Mouse (Mus musculus): ENCODE data around the gene Pus3. TPM values are rescaled to one million over a fixed set of nuclear protein-coding genes. Genes with fewer than 3 reads are reported as not detected.

The Pus3 gene
- total RNA-seq, 2 experiments from 2014 or later = 21.9 to 33.5 TPM

- peak; percentile 47 for ATAC-seq (replicated peaks; ENCODE audit: poor library complexity, severe bottlenecking)
These were observed 15.1 kb upstream of the Pus3 start for GRCm38 (mm10) chr9:35543099-35543860.

- no peak for ATAC-seq (replicated peaks; ENCODE audit: poor library complexity, severe bottlenecking)
These were observed 13.7 kb upstream of the Pus3 start for GRCm38 (mm10) chr9:35544666-35545065.

DNA sequence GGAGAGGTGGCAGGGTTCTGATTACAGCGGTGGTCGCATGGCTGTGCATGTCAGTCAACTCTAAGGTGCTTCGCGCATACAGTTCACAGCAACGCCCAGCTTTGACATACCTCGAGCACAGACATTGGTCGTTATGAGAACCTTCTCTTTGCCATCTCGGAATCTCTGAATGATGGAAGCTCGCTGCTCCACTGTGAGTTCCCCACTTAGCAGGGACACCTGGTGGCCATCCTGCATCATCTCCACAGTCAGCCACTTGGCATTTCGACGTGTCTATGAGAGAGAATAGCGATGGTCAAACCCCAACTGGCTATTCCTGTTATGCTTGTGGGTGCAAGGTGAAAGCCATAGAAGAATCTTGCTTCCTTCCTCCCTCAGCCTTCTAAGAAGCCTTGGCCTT is 12.7 kb upstream of the Pus3 start:
- no peak for ATAC-seq (replicated peaks; ENCODE audit: poor library complexity, severe bottlenecking)

GRCm38 (mm10) chr9:35546745-35547144 is 11.7 kb upstream of the Pus3 start:
- ATAC-seq (replicated peaks; ENCODE audit: poor library complexity, severe bottlenecking) = peak; percentile 86

DNA sequence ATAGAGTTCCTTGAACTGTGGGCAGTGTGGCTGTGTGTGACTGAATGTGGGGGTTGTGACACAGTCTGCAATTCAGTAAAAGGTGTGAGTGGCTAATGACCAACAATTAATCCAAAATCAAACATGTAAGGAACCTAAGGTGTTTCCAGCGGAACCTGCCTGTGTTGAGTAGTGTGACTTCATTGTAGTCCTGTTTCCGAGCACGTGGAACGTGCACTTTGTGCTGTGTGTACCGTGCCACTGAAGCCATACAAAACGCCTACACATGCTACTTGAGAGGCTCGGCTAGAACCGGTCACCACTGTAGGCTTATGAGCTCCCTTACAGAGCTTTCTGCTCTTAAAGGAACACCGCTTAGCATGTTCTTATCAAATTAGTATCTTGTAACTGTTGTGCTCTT is 9.9 kb upstream of the Pus3 start:
- ATAC-seq (replicated peaks; ENCODE audit: poor library complexity, severe bottlenecking) = no peak

DNA sequence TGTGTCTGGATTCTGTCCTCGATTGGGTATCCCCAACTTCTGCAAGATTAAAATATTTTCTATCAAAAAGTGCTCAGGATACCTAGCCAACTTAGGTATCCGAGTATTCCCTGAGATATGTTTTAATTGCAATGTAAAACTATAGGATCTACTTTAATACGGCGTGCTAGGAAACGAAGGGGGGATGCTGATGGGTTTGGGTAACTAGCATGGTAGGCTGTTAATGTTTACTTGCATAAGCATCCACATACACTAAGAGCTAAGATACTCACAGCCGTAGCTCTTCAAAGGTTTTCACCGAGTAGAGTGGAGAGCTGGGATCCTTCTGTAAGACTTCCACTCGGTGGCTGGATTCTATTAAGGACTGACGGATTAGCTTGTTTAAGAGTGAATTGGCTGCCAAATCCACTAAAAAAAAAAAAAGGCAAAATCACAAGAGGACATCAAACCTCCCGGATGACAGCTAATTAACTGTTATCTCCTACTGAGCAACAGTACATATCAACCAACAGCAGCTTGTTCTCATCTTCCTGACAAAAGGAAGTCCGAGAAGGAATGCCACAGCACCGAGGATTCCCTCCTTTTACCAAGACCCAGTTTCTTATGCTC is 1.8 kb upstream of the Pus3 start:
- no peak for ATAC-seq (replicated peaks; ENCODE audit: poor library complexity, severe bottlenecking)

DNA sequence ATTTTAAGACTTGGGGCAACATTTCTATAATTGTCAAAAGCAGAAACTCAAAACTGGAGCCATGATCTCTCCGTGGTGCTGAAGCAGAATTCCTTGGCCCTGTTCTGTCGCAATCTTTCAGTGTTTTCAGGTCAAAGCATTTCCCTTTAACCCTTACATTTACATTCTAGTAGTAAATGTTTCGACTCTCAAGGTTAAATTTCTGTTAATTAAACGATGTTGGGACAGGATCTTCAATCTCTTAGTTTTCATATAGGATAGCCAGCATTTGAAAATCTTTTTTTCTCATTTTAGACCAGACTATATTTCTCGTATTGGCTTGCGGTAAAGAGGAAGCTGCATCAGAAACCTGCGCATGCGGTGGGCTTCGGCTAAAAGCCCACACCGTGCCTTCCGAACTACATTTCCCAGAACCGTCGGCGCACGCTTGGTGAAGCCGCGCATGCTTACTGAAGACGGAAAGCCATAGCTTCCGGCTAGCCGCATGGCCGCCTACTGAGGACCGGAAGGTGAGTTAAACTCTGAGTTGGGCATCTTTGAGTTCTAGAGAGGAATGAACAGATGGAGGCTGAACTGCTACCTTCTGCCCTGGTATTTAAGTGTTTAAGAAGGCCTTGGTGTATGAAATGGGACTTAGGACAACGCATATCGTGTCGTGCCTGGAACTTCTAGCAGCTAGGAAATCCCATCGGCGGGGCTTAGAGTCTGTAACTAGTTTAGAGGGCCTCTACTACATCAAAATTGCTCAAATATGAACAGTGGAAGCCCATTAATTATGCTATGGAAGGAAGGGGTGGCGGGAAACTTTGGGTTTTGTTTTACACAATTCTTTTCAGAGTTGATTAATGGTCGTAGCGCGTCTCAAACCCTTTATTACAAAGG is 855 bp downstream of the Pus3 start:
- peak; percentile 94 for ATAC-seq (replicated peaks; ENCODE audit: poor library complexity, severe bottlenecking)

DNA sequence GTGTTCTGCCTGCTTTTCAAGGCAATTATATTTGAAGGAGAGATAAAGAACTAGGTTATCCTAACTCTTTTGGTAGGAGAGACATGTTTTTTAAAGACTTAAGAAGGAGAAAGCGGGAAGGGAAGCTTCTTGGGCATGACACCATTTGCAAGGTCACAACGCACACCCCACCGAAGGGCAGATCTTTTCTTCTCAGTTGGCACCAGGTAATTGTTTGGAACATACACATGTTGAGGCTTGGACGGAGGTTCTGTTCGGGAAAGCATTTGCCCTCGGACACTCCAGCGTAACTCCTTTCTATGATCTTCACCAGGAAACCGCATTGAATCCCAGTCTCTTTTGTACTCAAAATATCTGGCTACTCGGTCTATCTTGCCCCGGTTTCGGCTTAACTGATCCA is 2.7 kb downstream of the Pus3 start:
- ATAC-seq (replicated peaks; ENCODE audit: poor library complexity, severe bottlenecking) = no peak

DNA sequence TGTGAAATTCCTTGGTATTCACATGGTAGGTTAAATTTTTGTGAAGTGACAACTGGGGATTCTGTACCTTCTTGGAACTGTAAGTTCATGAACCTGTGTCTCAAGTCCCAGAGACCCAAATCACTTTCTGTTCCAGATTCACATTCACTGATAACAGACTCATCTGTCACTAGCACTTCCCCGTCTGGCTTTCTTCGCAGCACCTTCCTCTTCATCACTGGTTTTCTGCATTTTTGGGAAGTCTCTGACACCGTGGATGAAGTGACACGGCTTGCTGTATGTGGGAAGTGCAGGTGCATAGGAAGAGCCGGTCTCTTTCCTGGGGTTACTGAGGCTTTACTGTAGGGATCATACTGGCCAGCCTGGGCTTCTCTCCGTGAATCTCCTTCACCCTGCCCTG is 3.2 kb downstream of the Pus3 start:
- ATAC-seq (replicated peaks; ENCODE audit: poor library complexity, severe bottlenecking) = no peak

- ATAC-seq (replicated peaks; ENCODE audit: poor library complexity, severe bottlenecking) = no peak
These were observed 6.3 kb downstream of the Pus3 start for GRCm38 (mm10) chr9:35564536-35565240.

- ATAC-seq (replicated peaks; ENCODE audit: poor library complexity, severe bottlenecking) = no peak
These were observed 9.6 kb downstream of the Pus3 start for GRCm38 (mm10) chr9:35567995-35568394.

- peak; percentile 95 for ATAC-seq (replicated peaks; ENCODE audit: poor library complexity, severe bottlenecking)
These were observed 11.5 kb downstream of the Pus3 start, which contains the start of the genes Pate2 and Hyls1 for GRCm38 (mm10) chr9:35569571-35570534. Gene Pate2 (plus strand): TSS chr9:35570284. Gene Hyls1 (minus strand): TSS chr9:35570398.

DNA sequence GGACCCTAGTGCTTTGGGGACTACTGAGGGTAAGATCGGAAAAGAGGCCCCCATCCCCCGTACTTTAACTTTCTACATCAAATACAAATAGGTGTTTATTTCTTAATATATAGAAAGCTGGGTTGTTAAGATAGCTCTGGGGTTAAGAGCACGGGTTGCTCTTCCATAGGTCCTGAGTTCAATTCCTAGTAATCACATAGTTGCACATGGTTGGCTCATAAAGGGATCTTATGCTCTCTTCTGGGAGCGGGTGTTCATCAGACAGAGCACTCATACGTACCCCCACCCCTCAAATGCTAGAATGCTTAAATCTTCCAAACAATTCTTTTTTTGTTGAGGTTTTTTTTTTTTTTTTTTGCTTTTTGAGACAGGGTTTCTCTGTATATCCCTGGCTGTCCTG is 12.3 kb downstream of the Pus3 start:
- ATAC-seq (replicated peaks; ENCODE audit: poor library complexity, severe bottlenecking) = no peak

DNA sequence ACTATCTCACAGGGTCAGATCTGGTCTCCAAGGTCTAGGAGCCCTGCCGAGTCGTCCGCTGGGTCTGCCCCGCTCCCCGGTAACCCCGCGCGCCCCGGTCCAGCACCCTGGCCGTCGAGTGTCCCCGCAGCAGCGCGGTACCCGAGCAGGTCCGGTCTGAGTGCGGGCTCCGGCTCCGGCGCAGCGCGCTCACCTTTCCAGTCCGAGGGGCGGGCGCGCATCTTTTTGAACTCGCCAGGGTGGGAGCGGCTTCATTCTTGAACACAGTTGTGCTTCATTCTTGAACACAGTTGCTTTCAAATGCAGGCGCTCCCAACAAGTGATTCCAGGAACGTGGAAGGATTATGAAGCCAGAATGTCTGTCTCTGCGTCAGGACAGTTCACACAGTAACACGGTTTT is 16.0 kb downstream of the Pus3 start:
- ATAC-seq (replicated peaks; ENCODE audit: poor library complexity, severe bottlenecking) = no peak

- ATAC-seq (replicated peaks; ENCODE audit: poor library complexity, severe bottlenecking) = peak; percentile 65; the same call in 1 of the 2 replicates
These were observed 29.3 kb downstream of the Pus3 start for GRCm38 (mm10) chr9:35587674-35588073.

DNA sequence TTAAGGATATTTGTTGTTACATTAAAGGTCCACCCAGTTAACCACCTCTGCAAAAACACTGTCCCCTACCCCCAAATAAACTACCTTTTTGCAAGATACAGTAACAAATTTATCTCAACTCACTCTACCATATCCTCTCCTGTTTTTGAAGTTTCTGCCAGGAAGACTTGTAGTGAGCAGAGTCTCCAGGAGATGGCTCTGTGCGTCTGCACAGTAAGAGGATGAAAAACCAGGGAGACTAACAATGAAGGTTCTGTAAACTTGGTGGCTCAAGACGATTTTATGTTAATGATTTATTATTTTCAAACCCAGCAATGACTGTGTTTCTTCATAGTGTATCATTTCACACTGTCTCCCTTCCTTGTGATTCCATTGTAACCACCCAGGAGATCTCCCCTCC is 34.5 kb downstream of the Pus3 start:
- ATAC-seq (replicated peaks; ENCODE audit: poor library complexity, severe bottlenecking) = peak; percentile 56

DNA sequence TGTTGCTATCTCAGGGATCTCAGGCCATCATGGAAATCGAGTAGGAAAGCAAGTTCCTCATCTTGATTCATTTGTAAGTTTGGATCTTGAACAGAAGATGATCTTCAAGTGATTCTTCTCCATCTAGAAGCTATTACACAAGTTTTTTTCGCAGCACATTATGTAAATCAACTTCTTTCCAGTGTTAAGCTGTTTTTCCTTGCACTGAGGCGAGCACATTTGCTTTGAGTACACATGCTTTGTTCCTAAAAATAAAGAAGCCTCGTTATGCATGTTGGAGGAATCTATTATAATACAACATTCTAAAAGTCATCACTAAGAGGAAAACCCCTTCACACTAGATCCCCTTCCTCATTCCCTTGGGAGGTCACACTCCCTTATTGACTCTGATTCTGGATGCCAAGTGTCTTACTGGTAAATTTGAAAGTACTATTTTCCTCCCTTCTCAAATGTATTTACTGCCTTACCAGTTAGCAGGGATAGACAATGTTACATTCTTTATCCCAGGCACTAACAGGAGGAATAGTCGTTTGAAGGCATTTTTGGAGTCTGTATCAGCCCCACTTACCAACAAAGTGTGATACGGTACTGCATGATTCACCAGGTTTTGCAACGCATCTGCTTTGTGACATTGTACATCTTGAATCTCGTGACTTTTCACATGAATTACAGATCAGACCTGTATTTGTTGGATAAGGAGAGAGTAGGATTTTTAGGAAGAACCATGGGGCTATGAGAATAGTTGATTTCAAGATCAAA is 49.4 kb downstream of the Pus3 start:
- no peak for ATAC-seq (replicated peaks; ENCODE audit: poor library complexity, severe bottlenecking)

DNA sequence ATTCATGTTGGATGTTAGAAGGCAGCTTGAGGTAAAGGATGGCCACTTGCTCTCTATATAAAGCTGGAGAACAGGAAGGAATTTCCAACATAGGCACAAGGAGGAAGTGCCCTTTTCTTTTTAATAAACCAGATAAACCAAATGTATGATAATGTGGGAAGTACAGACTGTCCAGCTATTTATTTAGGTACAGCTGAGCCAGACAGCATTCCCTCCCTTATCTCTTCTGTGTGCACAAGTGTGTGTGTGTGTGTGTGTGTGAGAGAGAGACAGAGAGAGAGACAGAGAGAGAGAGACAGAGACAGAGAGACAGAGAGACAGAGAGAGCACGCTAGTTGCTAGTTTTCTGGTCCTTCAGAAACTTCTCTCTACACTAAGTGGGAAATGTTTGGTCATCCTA is 53.4 kb downstream of the Pus3 start, which contains the start of gene Pate4:
TSS of gene Pate4 (minus strand) at position 101 of the 400 bp plus-strand sequence.
- ATAC-seq (replicated peaks; ENCODE audit: poor library complexity, severe bottlenecking) = no peak

Data from granulocyte monocyte progenitor cell, adult 5-6 weeks (primary cell).